Mouse (Mus musculus) hindbrain, embryonic 14.5 days (tissue): ENCODE data around the gene Tigd3. TPM values are rescaled to one million over a fixed set of nuclear protein-coding genes. Genes with fewer than 3 reads are reported as not detected.
"Not testable (repeated sequence)": the region's sequence is repeated elsewhere in the genome, so short reads cannot be mapped to it uniquely, and the experiment has no call there.

Experiments
- ATAC-seq: fragments of 200-750 bp; cut with Nextera tagmentation; 2 replicates; pipeline ENCODE4 v1.8.0; 2017; ENCODE audit warnings: moderate number of reproducible peaks, mild to moderate bottlenecking, moderate TSS enrichment, moderate library complexity; ENCODE audit not compliant: low FRiP score
- DNase-seq: peaks from one replicate; pipeline ENCODE4 v3.0.0-alpha.2; 2015; ENCODE audit warnings: low spot score
- H3K27ac ChIP-seq: fragments of 300-500 bp; sonication (generic); 2 replicates; pipeline ENCODE4 v1.5.1; 2014; ENCODE audit warnings: mild to moderate bottlenecking, moderate library complexity
- H3K27me3 ChIP-seq: fragments of 300-500 bp; sonication (generic); 2 replicates; pipeline ENCODE4 v1.6.1; 2014; ENCODE audit warnings: mild to moderate bottlenecking, low read length, mixed read lengths; ENCODE audit not compliant: control insufficient read depth, insufficient read depth
- H3K36me3 ChIP-seq: fragments of 300-500 bp; sonication (generic); replicated peaks from 2 replicates; pipeline ENCODE4 v1.6.1; 2014; ENCODE audit not compliant: control insufficient read depth, insufficient read depth
- H3K4me1 ChIP-seq: fragments of 300-500 bp; sonication (generic); replicated peaks from 2 replicates; pipeline ENCODE4 v1.6.1; 2014; ENCODE audit warnings: antibody characterized with exemption, low read length, mixed read lengths; ENCODE audit not compliant: control insufficient read depth, insufficient read depth
- H3K4me2 ChIP-seq: fragments of 300-500 bp; sonication (generic); replicated peaks from 2 replicates; pipeline ENCODE4 v1.6.1; 2014; ENCODE audit warnings: mild to moderate bottlenecking, moderate library complexity
- H3K4me3 ChIP-seq: fragments of 300-500 bp; sonication (generic); replicated peaks from 2 replicates; pipeline ENCODE4 v1.5.1; 2014; ENCODE audit warnings: mild to moderate bottlenecking, low read length
- H3K9ac ChIP-seq: fragments of 300-500 bp; sonication (generic); 2 replicates; pipeline ENCODE4 v1.6.1; 2014
- H3K9me3 ChIP-seq: fragments of 300-500 bp; sonication (generic); 2 replicates; pipeline ENCODE4 v1.6.1; 2016; ENCODE audit warnings: low read length; ENCODE audit not compliant: control insufficient read depth
- WGBS: fragments of 180-500 bp; shearing (Covaris S2); extraction: QIAGEN DNeasy Blood & Tissue Kit; methylation state at CpG from one replicate; pipeline ENCODE4 v1.1.7; 2014; 5-methylcytosine and 5-hydroxymethylcytosine counted together
- polyA plus RNA-seq: library from polyadenylated mRNA; unstranded; fragments of >200 nt; fragmentation: Nextera tagmentation; extraction: Ambion mirVana; gene quantifications from 2 replicates; pipeline ENCODE4 v1.2.1, GENCODE M21; 2014

The Tigd3 gene
- polyA plus RNA-seq, 1 experiment from 2014 or later = 9.4 TPM

DNA sequence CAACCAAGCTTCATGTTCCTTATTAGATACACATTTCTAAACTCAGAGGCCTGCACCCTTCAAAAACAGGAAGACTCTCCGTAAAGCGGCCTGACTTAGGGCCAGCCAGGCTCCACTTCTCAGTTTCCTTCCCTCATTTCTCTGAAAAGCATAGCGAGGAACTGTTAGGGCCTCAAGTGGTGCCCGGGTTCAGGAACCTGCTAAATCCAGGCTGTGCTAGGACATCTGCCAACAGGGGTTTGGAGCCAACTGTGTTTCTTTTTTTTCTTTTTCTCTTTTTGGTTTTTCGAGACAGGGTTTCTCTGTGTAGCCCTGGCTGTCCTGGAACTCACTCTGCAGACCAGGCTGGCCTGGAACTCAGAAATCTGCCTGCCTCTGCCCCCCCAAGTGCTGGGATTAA is 11.9 kb downstream of the Tigd3 start:
- 82% methylated on average over 5 of the region's 5 CpGs for WGBS
- H3K36me3 ChIP-seq, H3K9me3 ChIP-seq, ATAC-seq, H3K4me1 ChIP-seq, H3K27ac ChIP-seq, H3K4me2 ChIP-seq, DNase-seq, H3K4me3 ChIP-seq, H3K9ac ChIP-seq, H3K27me3 ChIP-seq: not testable (repeated sequence)

DNA sequence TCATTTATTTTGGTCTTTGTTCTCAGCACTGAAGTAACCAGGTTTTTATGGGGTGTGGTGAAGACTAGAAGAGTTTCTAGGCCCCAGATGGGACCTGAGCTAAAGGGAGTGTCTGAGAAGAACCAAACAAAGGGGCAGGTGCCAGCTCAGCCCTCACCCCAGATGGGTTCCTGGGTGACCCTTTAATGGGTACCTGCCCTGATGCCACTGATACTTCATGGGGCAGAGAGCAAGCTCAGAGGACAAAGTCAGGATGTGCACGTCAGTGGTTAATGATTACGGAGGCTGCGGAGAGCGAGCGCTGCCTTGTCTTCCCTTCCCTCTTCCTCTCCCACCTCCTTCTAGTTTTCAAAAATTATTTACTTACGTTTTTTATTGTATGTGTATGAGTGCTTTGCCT is 12.8 kb downstream of the Tigd3 start:
- Histone ChIP-seq H3K4me1 (no peaks in the 10 kb centered on the region), H3K36me3 (no peaks in the 10 kb centered on the region), H3K4me2 (no peak overlapping the region), H3K4me3 (no peak overlapping the region), H3K9me3 (no peaks in the 10 kb centered on the region), H3K9ac (no peak overlapping the region), H3K27ac (no peak overlapping the region), H3K27me3 (no peaks in the 10 kb centered on the region)
- DNase-seq = no peak
- WGBS = 95% methylated on average over 6 of the region's 6 CpGs
- no peak for ATAC-seq

DNA sequence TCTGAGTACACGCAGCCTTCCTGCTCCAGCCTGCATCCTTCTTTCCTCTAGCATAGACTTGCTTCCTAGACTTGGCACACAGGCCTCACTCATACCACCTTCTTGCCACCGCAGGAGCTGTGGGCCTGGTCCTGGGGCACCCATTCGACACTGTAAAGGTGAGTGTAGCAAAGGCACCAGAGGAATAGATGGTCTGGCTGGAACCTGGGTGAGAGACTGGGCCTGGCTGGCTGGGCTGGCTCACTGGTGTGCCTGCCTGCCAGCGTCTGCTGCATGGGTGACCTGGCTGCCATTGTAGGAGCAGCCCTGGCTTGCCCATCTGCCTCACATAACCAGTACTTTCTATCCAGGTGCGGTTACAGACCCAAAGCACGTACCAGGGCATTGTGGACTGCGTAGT is 14.2 kb downstream of the Tigd3 start:
- H3K27ac ChIP-seq = no peak overlapping the region
- peaks cover 4% of the 10 kb centered on the region; the same call in 1 of the 2 replicates for H3K4me1 ChIP-seq
- DNase-seq (no peak), ATAC-seq (no peak)
- WGBS = 93% methylated on average over 7 of the region's 7 CpGs
- H3K36me3 ChIP-seq = no peaks in the 10 kb centered on the region
- no peak overlapping the region for H3K9ac ChIP-seq
- no peak overlapping the region for H3K4me2 ChIP-seq
- no peaks in the 10 kb centered on the region for H3K27me3 ChIP-seq
- H3K9me3 ChIP-seq = no peaks in the 10 kb centered on the region
- no peak overlapping the region for H3K4me3 ChIP-seq

DNA sequence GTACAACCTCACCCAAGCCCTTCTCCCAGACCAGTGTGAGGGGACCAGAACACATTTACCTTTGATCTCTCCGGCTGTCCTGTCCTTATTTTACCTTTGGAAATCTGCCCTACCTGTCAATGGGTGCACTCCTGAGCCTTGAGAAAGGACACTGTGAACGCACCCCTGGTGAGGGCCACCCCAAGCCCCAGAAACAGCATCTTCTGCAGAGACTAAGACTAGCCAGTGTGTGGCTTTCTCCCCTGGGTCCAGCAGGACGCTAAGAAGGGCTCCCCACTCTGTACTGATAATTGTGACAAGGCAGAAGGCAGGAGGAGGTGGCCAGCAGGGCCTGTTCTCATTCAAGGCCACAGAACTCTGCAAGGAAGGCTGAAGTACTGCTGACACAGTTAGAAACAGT is 15.0 kb downstream of the Tigd3 start:
- DNase-seq (no peak), ATAC-seq (no peak)
- H3K9me3 ChIP-seq = no peaks in the 10 kb centered on the region
- H3K36me3 ChIP-seq = no peaks in the 10 kb centered on the region
- no peaks in the 10 kb centered on the region for H3K27me3 ChIP-seq
- 74% methylated on average over 3 of the region's 3 CpGs for WGBS
- no peak overlapping the region for H3K4me3 ChIP-seq
- H3K4me1 ChIP-seq = peaks cover 11% of the 10 kb centered on the region; the same call in 1 of the 2 replicates
- H3K4me2 ChIP-seq = no peak overlapping the region
- H3K9ac ChIP-seq = no peak overlapping the region
- H3K27ac ChIP-seq = no peak overlapping the region

DNA sequence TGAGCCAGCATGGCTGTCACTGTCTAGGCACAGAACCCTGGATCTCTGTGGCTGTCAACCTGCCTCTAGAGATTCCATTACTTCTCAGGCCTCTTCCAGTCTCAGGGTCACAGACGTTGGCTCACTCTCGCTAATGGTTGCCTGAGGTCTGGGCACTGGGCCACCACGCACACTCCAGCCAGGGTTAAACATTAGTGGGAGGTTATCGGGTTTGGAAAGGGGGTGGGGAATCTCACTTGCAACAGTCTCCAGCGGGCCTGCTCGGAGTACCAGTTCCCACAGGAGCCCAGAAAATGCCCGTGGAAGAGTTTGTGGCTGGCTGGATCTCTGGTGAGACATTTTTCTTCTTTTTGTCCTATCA is 15.6 kb downstream of the Tigd3 start:
- Histone ChIP-seq H3K9me3 (no peaks in the 10 kb centered on the region), H3K4me2 (no peak overlapping the region), H3K9ac (no peak overlapping the region), H3K4me3 (no peak overlapping the region), H3K27ac (no peak overlapping the region), H3K27me3 (no peaks in the 10 kb centered on the region), H3K36me3 (no peaks in the 10 kb centered on the region), H3K4me1 (peaks cover 17% of the 10 kb centered on the region; the same call in 1 of the 2 replicates)
- WGBS = 74% methylated on average over 7 of the region's 7 CpGs
- no peak for DNase-seq
- no peak for ATAC-seq

DNA sequence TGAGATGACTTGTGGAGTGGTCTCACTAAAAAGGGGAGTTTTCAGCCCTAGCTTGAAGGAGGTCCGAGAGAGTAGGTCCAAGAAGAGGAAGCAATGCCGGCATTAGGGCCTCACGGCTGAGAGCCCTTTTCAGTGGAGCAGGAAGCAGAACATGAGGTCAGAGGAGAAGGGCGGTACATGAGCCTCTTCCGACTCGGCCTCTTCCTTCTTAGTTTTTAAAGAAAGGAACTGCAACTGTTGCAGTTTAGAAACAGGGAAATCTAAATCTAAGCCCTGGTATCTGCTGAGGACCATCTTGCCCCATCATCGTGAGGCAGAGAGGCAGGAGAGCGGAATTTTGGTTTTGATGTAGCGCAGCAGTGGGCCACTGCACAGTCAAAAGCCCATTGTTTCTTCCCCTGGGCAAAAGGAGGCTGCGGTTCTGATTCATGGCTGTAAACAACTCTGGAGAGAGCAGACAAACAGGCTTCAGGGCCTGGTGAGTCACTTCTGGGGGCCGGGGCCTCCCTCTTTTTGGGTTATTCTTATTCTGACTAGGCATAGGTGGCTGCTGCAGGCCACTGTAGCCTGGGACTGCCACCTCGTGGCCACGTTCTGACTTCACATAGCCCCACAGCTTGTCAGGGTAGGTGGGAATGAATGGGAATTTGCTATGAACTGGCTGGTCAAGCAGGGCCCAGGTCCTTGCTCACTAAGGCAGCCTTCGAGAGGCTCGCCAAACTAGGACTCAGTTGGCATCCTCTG is 16.2 kb downstream of the Tigd3 start, which contains the start of gene Slc25a45:
Slc25a45 (plus strand) TSS at position 191 of the 744 bp plus-strand sequence.
- Histone ChIP-seq H3K4me1 (peaks cover 18% of the 10 kb centered on the region; the same call in 1 of the 2 replicates), H3K27me3 (no peaks in the 10 kb centered on the region), H3K4me3 (0 out of 2 replicates have a peak within 1 kb of the TSS, but pooled peaks have one; percentile 0), H3K9ac (0 out of 2 replicates have a peak within 1 kb of the TSS, but pooled peaks have one; percentile 16), H3K4me2 (0 out of 2 replicates have a peak within 1 kb of the TSS, but pooled peaks have one; percentile 17), H3K36me3 (0 out of 2 replicates have a peak, but pooled peaks cover 3% of the 10 kb centered on the region), H3K27ac (peak within 1 kb of the TSS; percentile 32; the same call in 1 of the 2 replicates), H3K9me3 (no peaks in the 10 kb centered on the region)
- ATAC-seq (peak; percentile 38; the same call in 1 of the 2 replicates), DNase-seq (peak; percentile 73)
- 44% methylated on average over 15 of the region's 15 CpGs for WGBS

DNA sequence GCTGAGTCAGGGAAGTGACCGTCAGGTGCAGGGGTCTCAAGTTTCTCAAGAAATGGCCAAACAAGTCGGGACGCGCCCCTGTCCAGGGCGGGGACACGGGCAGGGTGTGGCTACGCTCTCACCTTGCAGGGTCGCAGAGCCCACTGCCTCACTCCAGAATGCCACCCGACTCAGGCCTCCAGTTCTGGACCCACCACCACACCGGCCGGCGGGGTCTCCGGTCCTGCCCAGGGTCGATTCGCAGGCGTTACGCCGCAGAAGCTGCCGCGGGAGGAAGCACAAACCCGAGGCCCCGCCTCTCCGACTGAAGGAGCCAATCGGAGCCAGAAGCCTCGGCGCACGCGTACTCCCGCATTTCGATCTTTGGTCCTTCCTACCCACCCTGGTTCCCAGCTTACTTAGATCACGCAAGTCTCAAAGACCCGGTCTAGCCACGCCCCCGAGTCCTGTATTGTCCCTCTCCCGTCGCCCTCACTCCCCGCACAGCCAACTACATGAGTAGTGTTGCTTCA is 18.9 kb downstream of the Tigd3 start, which contains the start of gene Frmd8:
Frmd8 (minus strand) TSS at position 306 of the 512 bp plus-strand sequence.
- Histone ChIP-seq H3K27ac (peak within 1 kb of the TSS; percentile 80), H3K27me3 (no peaks in the 10 kb centered on the region), H3K4me2 (peak within 1 kb of the TSS; percentile 83), H3K36me3 (0 out of 2 replicates have a peak, but pooled peaks cover 5% of the 10 kb centered on the region), H3K4me3 (peak within 1 kb of the TSS; percentile 76), H3K9ac (peak within 1 kb of the TSS; percentile 83), H3K9me3 (no peaks in the 10 kb centered on the region), H3K4me1 (peaks cover 25% of the 10 kb centered on the region; the same call in 1 of the 2 replicates)
- ATAC-seq (peak; percentile 90), DNase-seq (peak; percentile 94)
- under 1% methylated on average over 35 of the region's 37 CpGs for WGBS

DNA sequence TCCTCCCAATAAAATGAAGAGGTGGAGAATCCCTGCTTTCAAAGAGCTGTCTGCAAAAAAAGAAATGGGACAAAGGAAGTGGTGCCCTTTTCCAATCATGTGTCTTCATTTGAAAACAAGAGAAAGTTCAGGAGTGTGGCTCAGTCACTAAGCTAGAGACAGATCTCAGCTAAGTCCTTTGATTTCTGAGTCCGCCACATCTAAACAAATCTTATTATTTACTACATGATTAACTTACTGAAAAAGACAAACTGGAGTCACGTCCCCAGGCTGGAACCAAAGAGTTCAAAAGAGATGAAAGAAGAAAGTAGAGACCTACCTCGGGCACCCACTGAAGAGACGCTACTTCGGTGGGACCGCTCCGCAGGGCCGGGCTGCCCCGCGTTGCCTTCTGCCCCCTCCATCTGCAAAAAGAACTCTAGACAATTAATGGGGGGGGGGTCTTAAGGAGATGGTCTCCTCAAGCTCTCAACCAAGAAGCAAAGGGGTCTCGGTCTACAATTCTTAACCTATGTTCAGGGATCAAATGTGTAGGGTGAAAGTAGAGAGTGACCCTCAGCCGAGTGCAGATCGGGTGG is 19.5 kb downstream of the Tigd3 start:
- Histone ChIP-seq H3K4me1 (peaks cover 25% of the 10 kb centered on the region; the same call in 1 of the 2 replicates), H3K9me3 (no peaks in the 10 kb centered on the region), H3K36me3 (peaks cover 10% of the 10 kb centered on the region; the same call in 1 of the 2 replicates), H3K4me3 (peak overlapping the region; percentile 76), H3K9ac (peak overlapping the region; percentile 83), H3K4me2 (peak overlapping the region; percentile 83), H3K27me3 (no peaks in the 10 kb centered on the region), H3K27ac (peak overlapping the region; percentile 80; the same call in 1 of the 2 replicates)
- no peak for DNase-seq
- no peak for ATAC-seq
- WGBS = 12% methylated on average over 13 of the region's 13 CpGs

DNA sequence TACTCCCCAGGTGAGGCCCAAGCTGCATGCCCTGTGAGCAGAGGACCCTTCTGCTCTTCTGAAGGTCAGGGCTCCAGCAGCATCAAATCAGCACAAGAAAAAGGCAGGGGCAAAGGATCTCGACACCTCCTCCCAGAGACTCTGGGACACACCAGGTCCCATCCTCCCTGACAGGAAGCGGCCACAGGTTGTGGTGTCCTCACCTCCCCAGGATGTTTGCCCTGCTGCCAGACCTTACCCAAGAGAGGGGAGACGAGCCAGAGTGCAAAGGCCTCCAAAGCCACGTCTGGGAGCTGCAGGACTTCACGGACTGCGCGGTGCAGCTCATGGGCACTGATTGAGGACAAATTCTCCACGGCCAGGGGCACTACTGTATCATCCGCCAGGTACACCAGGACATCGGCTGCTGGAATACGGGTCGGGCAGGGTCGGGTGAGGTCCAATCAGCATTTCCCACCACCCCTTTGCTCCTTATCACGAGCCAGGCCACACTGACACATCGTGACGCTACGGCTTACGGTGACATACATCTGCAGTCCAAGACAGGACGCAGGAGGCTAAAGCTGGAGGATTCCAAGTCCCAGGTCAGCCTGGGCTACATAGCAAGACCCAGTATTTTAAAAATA is 20.9 kb downstream of the Tigd3 start:
- Histone ChIP-seq H3K4me2 (no peak overlapping the region), H3K27ac (no peak overlapping the region), H3K27me3 (no peaks in the 10 kb centered on the region), H3K4me1 (peaks cover 25% of the 10 kb centered on the region; the same call in 1 of the 2 replicates), H3K9me3 (no peaks in the 10 kb centered on the region), H3K9ac (no peak overlapping the region), H3K36me3 (peaks cover 24% of the 10 kb centered on the region), H3K4me3 (no peak overlapping the region)
- WGBS = 91% methylated on average over 19 of the region's 19 CpGs
- ATAC-seq = no peak
- DNase-seq = no peak
